Mouse (Mus musculus): ENCODE results near the gene Ppfibp2. TPM values are rescaled to one million over a fixed set of nuclear protein-coding genes. Genes with fewer than 3 reads are reported as not detected.
A peak's percentile ranks its signal among the peaks of the same experiment; 100 is the strongest.

Gene Ppfibp2
- polyA plus RNA-seq, 1 experiment from 2014 or later, result 7.9 TPM

DNA sequence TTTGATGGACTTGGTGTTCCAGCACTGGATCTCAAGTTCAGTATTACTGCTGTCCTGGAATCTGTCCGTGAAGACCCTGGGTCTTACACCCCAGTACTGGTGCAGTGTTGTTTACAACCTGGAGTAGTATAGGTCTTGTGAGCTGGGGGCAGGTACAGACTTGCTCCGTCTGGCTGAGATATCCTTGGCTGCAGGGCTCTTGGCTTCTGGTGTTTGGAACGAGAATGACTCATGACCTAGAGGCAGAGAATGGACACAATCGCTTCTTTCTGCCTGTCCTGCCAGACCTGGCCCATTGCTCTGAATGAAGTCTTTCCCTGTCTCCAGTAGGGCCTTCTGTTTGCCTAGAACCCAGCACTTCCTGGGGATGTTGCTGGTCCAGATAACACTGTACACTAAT, 93.0 kb downstream of the Ppfibp2 start:
- H3K4me2 ChIP-seq, result no peak overlapping the region
- no peak overlapping the region for H3K9ac ChIP-seq
- H3K27ac ChIP-seq, result no peak overlapping the region
- H3K4me1 ChIP-seq, result peaks cover 14% of the 10 kb centered on the region; the same call in 1 of the 2 replicates
- WGBS, result 66% methylated on average over 4 of the region's 4 CpGs
- no peaks in the 10 kb centered on the region for H3K36me3 ChIP-seq
- no peak overlapping the region for H3K4me3 ChIP-seq
- H3K27me3 ChIP-seq, result no peaks in the 10 kb centered on the region
- ATAC-seq (ENCODE audit: borderline replicate concordance, extremely low read depth, low FRiP score, low TSS enrichment), result no peak
- no peaks in the 10 kb centered on the region for H3K9me3 ChIP-seq

DNA sequence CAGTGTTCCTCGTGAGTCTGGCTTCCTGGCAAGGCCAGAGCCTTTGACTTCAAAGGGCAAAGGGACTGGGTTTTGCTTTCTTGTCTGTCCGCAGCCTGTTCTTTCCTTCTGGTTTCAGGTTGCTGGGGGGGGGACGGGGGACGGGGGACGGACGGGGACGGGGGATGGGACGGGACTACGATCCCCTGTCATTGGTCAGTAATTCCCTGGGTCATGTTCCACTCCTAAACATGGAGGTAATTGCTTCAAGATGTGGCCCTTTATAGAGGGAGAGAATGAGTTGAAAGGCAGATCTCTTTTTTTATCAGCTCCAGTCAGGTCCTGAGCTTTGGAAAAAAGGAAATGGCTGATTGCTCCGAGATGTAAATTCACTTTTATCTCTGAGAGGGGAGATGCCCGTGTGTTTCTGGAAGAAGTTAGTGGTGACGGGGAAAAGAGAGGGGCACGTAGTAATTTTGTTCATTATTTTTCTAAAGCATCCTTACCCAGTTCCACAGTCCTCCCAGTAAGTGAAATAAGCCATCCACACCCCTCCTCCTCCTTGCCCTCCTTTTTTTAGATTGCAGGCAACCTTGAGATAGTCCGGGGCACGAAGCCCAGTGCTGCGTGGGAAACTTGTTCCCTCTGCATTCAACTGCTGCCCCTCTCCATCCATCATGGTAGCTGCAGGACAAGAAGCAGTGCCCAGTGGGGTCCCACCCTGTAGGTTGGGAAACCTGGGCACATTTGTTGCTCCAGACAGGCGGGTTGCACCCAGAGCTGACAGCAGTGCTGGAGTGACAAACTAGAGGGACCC, 95.6 kb downstream of the Ppfibp2 start:
- H3K4me2 ChIP-seq, result no peak overlapping the region
- H3K27me3 ChIP-seq, result no peaks in the 10 kb centered on the region
- no peak overlapping the region for H3K4me3 ChIP-seq
- H3K4me1 ChIP-seq, result peaks cover 11% of the 10 kb centered on the region; the same call in 1 of the 2 replicates
- H3K9me3 ChIP-seq, result no peaks in the 10 kb centered on the region
- no peak overlapping the region for H3K9ac ChIP-seq
- H3K36me3 ChIP-seq, result no peaks in the 10 kb centered on the region
- no peak overlapping the region for H3K27ac ChIP-seq
- ATAC-seq (ENCODE audit: borderline replicate concordance, extremely low read depth, low FRiP score, low TSS enrichment), result no peak
- 16% methylated on average over 17 of the region's 17 CpGs for WGBS

DNA sequence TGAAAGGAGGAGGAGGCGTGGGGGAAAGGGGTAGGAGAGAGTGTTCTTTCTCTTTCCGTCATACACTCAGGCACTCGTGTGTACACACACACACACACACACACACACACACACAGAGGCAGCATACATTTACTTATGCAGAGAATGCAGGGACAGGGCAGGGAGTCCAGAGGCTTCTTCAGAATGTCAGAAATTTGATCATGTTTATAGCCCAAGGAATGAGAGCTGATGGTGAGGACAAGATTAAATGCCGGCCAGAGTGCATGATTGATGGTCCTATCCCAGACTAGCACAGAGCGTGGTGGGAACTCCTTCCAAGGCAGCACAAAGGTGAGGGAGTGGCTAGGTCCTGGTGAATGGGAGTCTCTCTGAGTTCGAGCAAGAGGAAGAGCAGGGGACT, 96.5 kb downstream of the Ppfibp2 start:
- Histone ChIP-seq H3K4me2 (no peak overlapping the region), H3K4me3 (no peak overlapping the region), H3K27me3 (no peaks in the 10 kb centered on the region), H3K9ac (no peak overlapping the region), H3K27ac (no peak overlapping the region), H3K4me1 (peaks cover 8% of the 10 kb centered on the region; the same call in 1 of the 2 replicates), H3K36me3 (no peaks in the 10 kb centered on the region), H3K9me3 (no peaks in the 10 kb centered on the region)
- ATAC-seq (ENCODE audit: borderline replicate concordance, extremely low read depth, low FRiP score, low TSS enrichment), result no peak
- 20% methylated on average over 6 of the region's 6 CpGs for WGBS

DNA sequence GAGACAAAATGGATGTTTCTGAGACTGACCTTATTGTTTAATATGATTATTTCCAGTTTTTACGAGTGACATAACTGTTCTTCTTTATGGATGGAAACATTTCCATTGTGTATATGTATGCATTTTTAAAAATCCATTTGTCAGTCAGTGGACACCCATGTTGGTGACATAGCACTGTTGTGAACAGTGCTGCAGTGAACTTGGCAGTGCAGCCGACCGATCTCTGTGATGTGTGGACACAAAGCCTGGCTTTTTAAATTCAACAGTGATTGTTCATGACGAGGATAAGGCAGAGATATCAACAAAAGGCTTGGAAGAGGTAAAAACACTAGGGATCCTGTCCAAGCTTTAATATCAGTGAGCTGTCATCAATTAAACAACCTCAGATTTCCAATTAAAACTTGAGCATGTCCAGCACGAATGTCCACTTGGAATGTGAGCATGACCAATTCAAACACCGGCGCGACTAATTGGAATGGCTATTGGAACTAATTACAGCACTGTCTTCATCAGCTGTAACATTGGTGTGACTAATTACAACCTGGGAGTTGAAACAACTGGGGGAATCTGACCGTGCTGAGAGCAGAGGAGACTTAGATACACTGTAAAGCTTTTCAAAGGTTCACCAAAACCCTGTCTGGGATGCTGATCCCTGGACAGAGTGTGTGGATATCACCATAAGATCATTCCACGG, 99.4 kb downstream of the Ppfibp2 start:
- Histone ChIP-seq H3K27ac (no peak overlapping the region), H3K9ac (no peak overlapping the region), H3K9me3 (no peaks in the 10 kb centered on the region), H3K27me3 (no peaks in the 10 kb centered on the region), H3K4me1 (peaks cover 4% of the 10 kb centered on the region; the same call in 1 of the 2 replicates), H3K36me3 (no peaks in the 10 kb centered on the region), H3K4me3 (no peak overlapping the region), H3K4me2 (no peak overlapping the region)
- WGBS, result 62% methylated on average over 10 of the region's 10 CpGs
- ATAC-seq (ENCODE audit: borderline replicate concordance, extremely low read depth, low FRiP score, low TSS enrichment), result no peak

DNA sequence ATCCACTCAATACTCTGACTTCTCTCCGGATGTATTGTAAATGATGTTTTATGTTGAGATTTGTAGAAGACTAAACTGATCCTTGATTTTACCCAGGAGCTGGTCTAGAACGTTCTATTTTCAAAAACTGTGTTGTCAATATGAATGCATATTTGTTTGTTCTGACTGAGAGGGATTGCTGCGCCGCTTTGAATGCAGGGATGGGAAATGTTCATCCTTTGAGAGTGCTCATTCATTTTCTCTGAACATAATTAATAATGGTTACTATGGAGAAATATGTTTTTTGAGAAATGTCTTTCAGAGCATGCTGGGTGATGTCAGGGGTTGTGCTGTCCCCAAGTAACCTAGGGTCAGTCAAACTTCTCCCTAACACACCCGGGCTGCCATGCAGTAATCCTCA, 102.1 kb downstream of the Ppfibp2 start:
- 82% methylated on average over 5 of the region's 5 CpGs for WGBS
- Histone ChIP-seq H3K4me1 (no peaks in the 10 kb centered on the region), H3K9me3 (no peaks in the 10 kb centered on the region), H3K27ac (no peak overlapping the region), H3K4me3 (no peak overlapping the region), H3K4me2 (no peak overlapping the region), H3K36me3 (no peaks in the 10 kb centered on the region), H3K9ac (no peak overlapping the region), H3K27me3 (no peaks in the 10 kb centered on the region)
- no peak for ATAC-seq (ENCODE audit: borderline replicate concordance, extremely low read depth, low FRiP score, low TSS enrichment)

DNA sequence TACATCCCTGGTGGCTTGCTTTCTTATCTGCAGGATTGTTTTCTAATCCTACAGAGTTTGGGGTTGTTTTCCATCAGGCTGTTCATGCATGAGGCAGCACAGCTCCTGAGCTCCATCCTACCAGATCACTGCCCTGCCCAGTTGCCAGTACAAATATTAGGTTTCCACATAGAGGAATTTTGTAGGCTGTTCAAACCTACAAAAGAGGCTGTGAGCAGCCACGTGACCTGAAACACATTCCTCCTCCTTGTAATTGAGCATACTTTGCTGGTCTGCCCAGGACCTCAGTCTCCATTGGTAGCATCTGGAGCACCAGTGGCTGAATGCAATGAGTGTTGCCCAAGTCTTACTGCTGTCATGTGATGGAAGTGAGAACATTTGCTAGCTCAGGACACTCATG, 104.9 kb downstream of the Ppfibp2 start:
- Histone ChIP-seq H3K27me3 (no peaks in the 10 kb centered on the region), H3K4me1 (0 out of 2 replicates have a peak, but pooled peaks cover 8% of the 10 kb centered on the region), H3K4me3 (no peak overlapping the region), H3K36me3 (no peaks in the 10 kb centered on the region), H3K4me2 (no peak overlapping the region), H3K27ac (peak overlapping the region; percentile 73), H3K9ac (no peak overlapping the region), H3K9me3 (no peaks in the 10 kb centered on the region)
- WGBS, result 43% methylated on average over 1 of the region's 1 CpGs
- ATAC-seq (ENCODE audit: borderline replicate concordance, extremely low read depth, low FRiP score, low TSS enrichment), result peak; percentile 78

DNA sequence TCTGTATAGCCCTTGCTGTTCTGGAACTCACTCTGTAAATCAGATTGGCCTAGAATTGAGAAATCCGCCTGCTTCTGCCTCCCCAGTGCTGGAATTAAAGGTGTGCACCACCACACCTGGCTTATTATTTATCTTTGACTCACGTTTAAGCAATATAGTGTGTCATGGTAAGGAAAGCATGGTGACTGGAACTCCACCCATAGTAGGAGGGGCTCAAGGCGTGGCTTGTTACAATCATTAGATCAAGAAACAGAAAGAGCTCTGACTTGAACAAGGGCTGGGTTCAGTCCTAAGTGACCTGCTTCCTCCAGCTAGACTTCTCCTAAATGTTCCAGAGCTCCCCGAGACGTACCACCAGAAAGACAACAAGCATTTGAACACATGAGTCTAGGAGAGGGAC, 105.6 kb downstream of the Ppfibp2 start:
- Histone ChIP-seq H3K9ac (no peak overlapping the region), H3K4me2 (no peak overlapping the region), H3K36me3 (no peaks in the 10 kb centered on the region), H3K9me3 (no peaks in the 10 kb centered on the region), H3K27me3 (no peaks in the 10 kb centered on the region), H3K4me3 (no peak overlapping the region), H3K4me1 (0 out of 2 replicates have a peak, but pooled peaks cover 8% of the 10 kb centered on the region), H3K27ac (peak overlapping the region; percentile 62; the same call in 1 of the 2 replicates)
- WGBS, result 78% methylated on average over 5 of the region's 5 CpGs
- ATAC-seq (ENCODE audit: borderline replicate concordance, extremely low read depth, low FRiP score, low TSS enrichment), result no peak

DNA sequence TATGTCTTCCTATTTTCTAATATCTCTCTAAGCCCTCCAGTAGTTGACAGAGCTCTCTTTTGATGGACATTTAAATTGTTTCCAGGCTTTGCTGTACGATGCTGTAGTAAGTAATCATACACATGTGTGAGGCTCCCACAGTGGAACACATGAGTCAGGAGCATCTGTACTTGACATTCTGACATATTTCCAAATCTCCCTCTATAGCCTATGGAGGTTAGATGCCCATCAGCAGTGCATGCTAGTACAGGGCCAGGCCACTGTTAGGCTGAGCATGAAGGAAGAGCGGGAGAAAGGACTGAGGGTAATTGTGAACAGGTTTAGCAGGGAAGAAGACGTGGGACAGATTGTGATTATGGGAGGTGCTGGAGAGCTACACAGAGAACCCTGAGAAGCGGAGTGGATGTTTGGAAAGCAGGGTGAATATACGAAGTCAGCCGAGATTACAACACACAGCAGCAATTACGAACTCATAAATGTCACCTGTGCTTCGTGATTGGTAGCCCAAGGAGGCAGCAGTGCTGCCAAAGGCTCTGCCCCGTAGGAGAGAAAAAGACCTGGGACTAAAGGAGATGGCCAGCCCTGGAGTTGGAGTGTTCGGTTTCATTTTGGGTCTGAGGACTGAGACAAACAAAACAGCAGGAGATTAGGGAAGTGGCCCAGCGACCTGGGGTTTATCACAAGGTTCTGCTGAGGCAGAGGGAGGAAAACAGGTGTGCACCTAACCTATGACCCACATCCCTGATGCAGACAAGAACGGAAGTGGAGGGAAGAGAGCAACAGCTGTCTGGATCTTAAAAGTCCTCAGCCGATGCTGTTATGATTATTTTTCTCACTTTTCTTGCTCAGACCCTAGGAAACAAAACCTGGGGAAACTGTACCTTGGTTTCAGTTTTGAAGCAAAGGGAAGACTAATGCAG, 107.7 kb downstream of the Ppfibp2 start:
- 47% methylated on average over 13 of the region's 13 CpGs for WGBS

DNA sequence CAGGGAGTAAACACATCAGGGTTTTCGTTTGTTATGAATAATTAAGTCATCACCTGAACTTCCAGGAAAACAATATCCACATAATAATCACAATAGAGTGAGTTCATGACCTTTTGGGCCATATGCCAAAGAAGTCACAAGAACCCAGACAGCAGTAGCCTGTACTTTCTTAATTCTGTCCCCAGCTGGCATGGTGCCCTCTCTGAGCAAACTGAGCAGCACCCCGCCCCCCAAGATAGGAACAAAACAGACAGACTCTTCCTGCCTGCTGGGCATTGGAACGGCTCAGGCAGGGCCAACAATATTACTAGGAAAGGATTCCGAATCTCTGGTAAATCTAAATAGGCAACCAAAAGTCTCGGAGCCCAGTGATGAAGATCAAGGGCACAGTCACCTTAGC, 110.9 kb downstream of the Ppfibp2 start:
- H3K36me3 ChIP-seq, result no peaks in the 10 kb centered on the region
- H3K9ac ChIP-seq, result no peak overlapping the region
- no peaks in the 10 kb centered on the region for H3K27me3 ChIP-seq
- H3K27ac ChIP-seq, result no peak overlapping the region
- H3K4me2 ChIP-seq, result no peak overlapping the region
- H3K9me3 ChIP-seq, result no peaks in the 10 kb centered on the region
- WGBS, result 60% methylated on average over 5 of the region's 5 CpGs
- H3K4me1 ChIP-seq, result peaks cover 32% of the 10 kb centered on the region
- ATAC-seq (ENCODE audit: borderline replicate concordance, extremely low read depth, low FRiP score, low TSS enrichment), result no peak
- no peak overlapping the region for H3K4me3 ChIP-seq

More for the DNA sequence above, 107.7 kb downstream of the Ppfibp2 start:
- Histone ChIP-seq H3K9me3 (no peaks in the 10 kb centered on the region), H3K4me1 (peaks cover 19% of the 10 kb centered on the region; the same call in 1 of the 2 replicates), H3K4me3 (no peak overlapping the region), H3K36me3 (no peaks in the 10 kb centered on the region), H3K9ac (no peak overlapping the region), H3K4me2 (no peak overlapping the region), H3K27me3 (no peaks in the 10 kb centered on the region), H3K27ac (no peak overlapping the region)
- no peak for ATAC-seq (ENCODE audit: borderline replicate concordance, extremely low read depth, low FRiP score, low TSS enrichment)

DNA sequence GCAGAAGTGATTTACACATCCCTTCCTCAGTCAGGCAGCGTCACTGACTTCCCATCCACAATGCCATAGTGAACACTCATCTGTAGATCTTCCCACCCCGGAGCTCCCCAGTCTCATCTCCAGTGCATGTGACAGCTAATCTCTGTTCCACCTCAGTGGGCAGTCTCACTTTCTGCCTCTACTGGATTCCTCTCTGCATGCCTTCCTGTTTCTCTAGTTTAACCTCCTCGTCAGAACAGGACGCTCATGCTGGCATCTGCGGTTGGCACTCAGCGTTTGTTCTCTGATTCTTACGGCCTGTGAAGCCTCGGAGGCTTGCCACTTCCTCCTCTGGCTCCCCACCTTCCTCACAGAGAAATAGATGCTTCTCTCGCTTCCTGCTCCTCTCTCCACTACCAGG, 112.6 kb downstream of the Ppfibp2 start:
- H3K9me3 ChIP-seq, result no peaks in the 10 kb centered on the region
- no peaks in the 10 kb centered on the region for H3K36me3 ChIP-seq
- H3K9ac ChIP-seq, result no peak overlapping the region
- H3K27ac ChIP-seq, result peak overlapping the region; percentile 82
- H3K27me3 ChIP-seq, result no peaks in the 10 kb centered on the region
- ATAC-seq (ENCODE audit: borderline replicate concordance, extremely low read depth, low FRiP score, low TSS enrichment), result no peak
- H3K4me3 ChIP-seq, result no peak overlapping the region
- H3K4me1 ChIP-seq, result peaks cover 32% of the 10 kb centered on the region
- 49% methylated on average over 9 of the region's 9 CpGs for WGBS
- no peak overlapping the region for H3K4me2 ChIP-seq

DNA sequence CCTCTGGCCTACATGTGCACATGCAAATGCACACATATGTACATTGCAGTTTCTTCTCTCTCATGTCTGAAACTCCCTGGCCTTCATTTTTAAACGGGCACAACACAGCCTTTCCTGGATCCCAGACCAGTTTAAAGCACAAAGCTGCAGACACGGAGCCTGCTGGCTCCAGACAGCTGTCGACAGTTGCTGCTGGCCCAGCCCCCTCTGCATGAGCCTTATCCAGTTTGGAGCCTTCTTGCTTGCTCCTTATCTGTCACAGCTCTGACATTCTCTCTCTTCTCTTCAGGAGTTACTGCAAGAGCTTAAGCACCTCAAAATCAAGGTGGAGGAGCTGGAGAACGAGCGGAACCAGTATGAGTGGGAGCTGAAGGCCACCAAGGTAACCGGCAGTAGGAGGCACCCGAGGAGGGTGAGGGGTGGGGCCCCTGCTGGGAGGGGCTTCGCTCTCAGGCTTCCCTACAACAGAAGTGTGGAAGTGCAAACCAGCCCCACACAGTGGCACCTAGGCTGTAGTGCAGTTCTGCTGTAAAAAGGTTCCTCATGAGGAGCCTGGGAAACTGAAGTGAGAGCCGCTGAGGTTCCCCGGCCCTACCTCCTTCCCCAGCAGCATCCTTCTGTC, 113.6 kb downstream of the Ppfibp2 start:
- peak; percentile 91 for ATAC-seq (ENCODE audit: borderline replicate concordance, extremely low read depth, low FRiP score, low TSS enrichment)
- Histone ChIP-seq H3K36me3 (no peaks in the 10 kb centered on the region), H3K4me3 (peak overlapping the region; percentile 35), H3K27me3 (no peaks in the 10 kb centered on the region), H3K27ac (peak overlapping the region; percentile 82), H3K9me3 (no peaks in the 10 kb centered on the region), H3K9ac (no peak overlapping the region; the same call in 1 of the 2 replicates), H3K4me2 (peak overlapping the region; percentile 52), H3K4me1 (peaks cover 26% of the 10 kb centered on the region)
- WGBS, result 2% methylated on average over 10 of the region's 10 CpGs

Measured in lung, embryonic 15.5 days (tissue).